Mouse (Mus musculus) small intestine, adult 2 months (tissue): ENCODE measurements around the gene Rad21l. TPM values are rescaled to one million over a fixed set of nuclear protein-coding genes. Genes with fewer than 3 reads are reported as not detected.

ENCODE experiments used
- H3K27ac ChIP-seq: fragments of 200-500 bp; 2 replicates; pipeline ENCODE4 v1.5.1; 2012; ENCODE audit warnings: low read depth, low read length, control low read depth, inconsistent platforms; ENCODE audit not compliant: insufficient read depth
- H3K27me3 ChIP-seq: fragments of 200-500 bp; 2 replicates; pipeline ENCODE4 v1.6.1; 2012; ENCODE audit warnings: mild to moderate bottlenecking, moderate library complexity, low read length, inconsistent platforms; ENCODE audit not compliant: control insufficient read depth, insufficient read depth
- H3K36me3 ChIP-seq: fragments of 200-500 bp; 2 replicates; pipeline ENCODE4 v1.6.1; 2012; ENCODE audit warnings: mild to moderate bottlenecking, low read length, control low read depth, inconsistent platforms; ENCODE audit not compliant: control insufficient read depth, insufficient read depth
- H3K4me1 ChIP-seq: fragments of 200-500 bp; 2 replicates; pipeline ENCODE4 v1.6.1; 2012; ENCODE audit warnings: low read length, inconsistent platforms, mixed read lengths; ENCODE audit not compliant: control insufficient read depth, insufficient read depth, insufficient read length
- H3K4me3 ChIP-seq: fragments of 200-500 bp; 2 replicates; pipeline ENCODE4 v1.5.1; 2012; ENCODE audit warnings: low read depth, mild to moderate bottlenecking, control low read depth, inconsistent platforms, low read length, moderate library complexity
- CTCF ChIP-seq: fragments of 200-500 bp; IDR thresholded peaks from 2 replicates; pipeline ENCODE4 v1.5.1; 2012; ENCODE audit warnings: low read depth, mild to moderate bottlenecking, control low read depth, inconsistent platforms, low read length, moderate library complexity, mixed read lengths; ENCODE audit not compliant: insufficient replicate concordance, insufficient read length; ENCODE audit errors: extremely low read depth
- POLR2A ChIP-seq: fragments of 200-500 bp; IDR thresholded peaks from 2 replicates; pipeline ENCODE4 v1.6.1; 2012; ENCODE audit warnings: low read depth, mild to moderate bottlenecking, control low read depth, inconsistent platforms, low read length, moderate library complexity
- WGBS: fragments of 180-500 bp; shearing (Covaris S2); methylation state at CpG from one replicate; pipeline ENCODE4 v1.1.7; 2018; 5-methylcytosine and 5-hydroxymethylcytosine counted together
- polyA plus RNA-seq: library from polyadenylated mRNA; depleted of rRNA; stranded (reverse); fragments of >200 nt; gene quantifications from 2 replicates; pipeline ENCODE4 v1.2.3, GENCODE M21; 2012

Gene Rad21l
- polyA plus RNA-seq, 1 experiment: not detected

- 61% methylated on average over 1 of the region's 1 CpGs for WGBS
- Histone ChIP-seq H3K36me3 (no peaks in the 10 kb centered on the region), H3K4me3 (no peak overlapping the region), H3K27ac (no peak overlapping the region), H3K4me1 (peaks cover 4% of the 10 kb centered on the region; the same call in 1 of the 2 replicates), H3K27me3 (no peaks in the 10 kb centered on the region)
- TF ChIP-seq CTCF: no peak
- TF ChIP-seq POLR2A: no peak
Measured at GRCm38 (mm10) chr2:151652053-151652452, 16.3 kb downstream of the Rad21l start.

GRCm38 (mm10) chr2:151636015-151636402 is 32.3 kb downstream of the Rad21l start:
- 63% methylated on average over 2 of the region's 2 CpGs for WGBS
- Histone ChIP-seq H3K4me3 (no peak overlapping the region), H3K36me3 (no peaks in the 10 kb centered on the region), H3K4me1 (peaks cover 3% of the 10 kb centered on the region; the same call in 1 of the 2 replicates), H3K27ac (no peak overlapping the region), H3K27me3 (no peaks in the 10 kb centered on the region)
- TF ChIP-seq CTCF: no peak
- no peak for TF ChIP-seq POLR2A

- peak overlapping the region; percentile 63 for H3K4me3 ChIP-seq
- H3K27ac ChIP-seq: peak overlapping the region; percentile 94
- peaks cover 3% of the 10 kb centered on the region; the same call in 1 of the 2 replicates for H3K4me1 ChIP-seq
- WGBS: 23% methylated on average over 9 of the region's 9 CpGs
- H3K36me3 ChIP-seq: no peaks in the 10 kb centered on the region
- TF ChIP-seq POLR2A: no peak
- TF ChIP-seq CTCF: no peak
- H3K27me3 ChIP-seq: no peaks in the 10 kb centered on the region
Measured at GRCm38 (mm10) chr2:151635362-151636014, 32.8 kb downstream of the Rad21l start.

- 13% methylated on average over 2 of the region's 2 CpGs for WGBS
- Histone ChIP-seq H3K36me3 (no peaks in the 10 kb centered on the region), H3K4me3 (no peak overlapping the region), H3K27ac (no peak overlapping the region; the same call in 1 of the 2 replicates), H3K4me1 (peaks cover 3% of the 10 kb centered on the region; the same call in 1 of the 2 replicates), H3K27me3 (no peaks in the 10 kb centered on the region)
- TF ChIP-seq POLR2A (no peak), CTCF (no peak)
Measured at GRCm38 (mm10) chr2:151634903-151635302, 33.4 kb downstream of the Rad21l start.

- 81% methylated on average over 5 of the region's 5 CpGs for WGBS
- H3K27me3 ChIP-seq: no peaks in the 10 kb centered on the region
- H3K36me3 ChIP-seq: no peaks in the 10 kb centered on the region
- no peak for TF ChIP-seq POLR2A
- TF ChIP-seq CTCF: no peak
- peaks cover 5% of the 10 kb centered on the region for H3K4me1 ChIP-seq
- H3K4me3 ChIP-seq: no peak overlapping the region
- H3K27ac ChIP-seq: no peak overlapping the region
Measured at GRCm38 (mm10) chr2:151632982-151633381, 35.4 kb downstream of the Rad21l start.

GRCm38 (mm10) chr2:151632159-151632814 is 36.0 kb downstream of the Rad21l start, which contains the start of gene Snph:
Gene Snph, minus strand, starts transcription at chr2:151632593.
- H3K4me3 ChIP-seq: peak within 1 kb of the TSS; percentile 86
- H3K27ac ChIP-seq: no peak within 1 kb of the TSS
- TF ChIP-seq POLR2A (no peak), CTCF (peak; percentile 28; the same call in 1 of the 2 replicates)
- H3K4me1 ChIP-seq: peaks cover 5% of the 10 kb centered on the region
- 1% methylated on average over 47 of the region's 47 CpGs for WGBS
- H3K36me3 ChIP-seq: no peaks in the 10 kb centered on the region
- no peaks in the 10 kb centered on the region for H3K27me3 ChIP-seq

- WGBS: 4% methylated on average over 22 of the region's 22 CpGs
- H3K27me3 ChIP-seq: no peaks in the 10 kb centered on the region
- no peak overlapping the region for H3K27ac ChIP-seq
- TF ChIP-seq CTCF (no peak), POLR2A (no peak)
- peaks cover 5% of the 10 kb centered on the region for H3K4me1 ChIP-seq
- H3K4me3 ChIP-seq: peak overlapping the region; percentile 86
- no peaks in the 10 kb centered on the region for H3K36me3 ChIP-seq
Measured at GRCm38 (mm10) chr2:151631406-151632158, 36.8 kb downstream of the Rad21l start.
